Mouse (Mus musculus) MEL (cell line): ENCODE results near the gene Sf3b6.

Experiments used
- CTCF ChIP-seq, 3 experiments: IDR thresholded peaks in 2 of 3; conservative IDR thresholded peaks in 1 of 3; 2 replicates each; pipeline ENCODE4 v1.5.1; 2011 to 2012; ENCODE audit warnings: low read length in 3 of 3, low read depth in 2 of 3, mild to moderate bottlenecking in 2 of 3, improper control_type of control experiment in 1 of 3, inconsistent platforms in 1 of 3, mixed read lengths in 1 of 3, moderate library complexity in 1 of 3; ENCODE audit not compliant: control insufficient read depth in 1 of 3, insufficient read depth in 1 of 3, poor library complexity in 1 of 3, severe bottlenecking in 1 of 3
- POLR2A ChIP-seq, 2 experiments: IDR thresholded peaks; 2 replicates each; pipeline ENCODE4 v1.6.1; 2011 to 2012; ENCODE audit warnings: low read length in 2 of 2, mild to moderate bottlenecking in 2 of 2, control low read depth in 1 of 2, improper control_type of control experiment in 1 of 2, low read depth in 1 of 2, moderate library complexity in 1 of 2; ENCODE audit not compliant: control insufficient read depth in 1 of 2, insufficient read depth in 1 of 2, poor library complexity in 1 of 2

- no peak for TF ChIP-seq POLR2A (IDR thresholded peaks at IDR 0.05; ENCODE audit: control insufficient read depth in 1 of 2, insufficient read depth in 1 of 2, low read depth in 1 of 2, low read length in 2 of 2, poor library complexity in 1 of 2)
- no peak for TF ChIP-seq CTCF (IDR thresholded peaks at IDR 0.05 in 2 of 3, conservative IDR thresholded peaks at IDR 0.05 in 1 of 3; ENCODE audit: control insufficient read depth in 1 of 3, insufficient read depth in 1 of 3, low read depth in 2 of 3, low read length in 3 of 3, poor library complexity in 1 of 3, severe bottlenecking in 1 of 3)
These were observed 25.1 kb downstream of the Sf3b6 start for GRCm38 (mm10) chr12:4842456-4842855.
